Mouse (Mus musculus): ENCODE measurements around the gene Rgs7. TPM values are rescaled to one million over a fixed set of nuclear protein-coding genes. Genes with fewer than 3 reads are reported as not detected.

Gene Rgs7
- polyA plus RNA-seq, 1 experiment from 2014 or later = 4.9 TPM

DNA sequence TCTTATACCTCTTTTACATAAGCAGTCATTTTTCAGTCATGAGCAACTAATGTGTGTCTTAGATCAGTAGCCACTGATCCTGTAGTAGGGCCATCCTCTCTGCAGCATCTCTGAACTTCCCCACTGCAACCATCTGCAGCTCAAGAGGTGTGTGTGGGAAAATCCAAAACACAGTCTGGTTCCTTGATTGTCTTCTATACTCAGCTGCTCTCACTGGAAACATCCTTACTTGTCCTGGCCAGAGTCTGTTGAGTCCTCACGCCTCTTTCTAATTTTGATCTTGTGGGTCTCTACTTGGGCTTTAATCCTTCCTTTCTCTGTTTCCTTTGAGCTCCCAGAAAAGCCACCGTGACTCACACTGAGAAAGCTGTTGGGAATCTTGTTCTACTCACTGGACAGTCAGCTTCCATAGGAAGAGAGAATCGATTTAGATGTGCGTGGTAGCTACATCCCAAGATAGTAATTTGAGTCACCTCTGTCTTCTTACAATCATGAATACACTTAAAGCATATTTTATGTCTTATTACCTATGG is 422.5 kb downstream of the Rgs7 start:
- ATAC-seq (ENCODE audit: low FRiP score) (no peak), DNase-seq (ENCODE audit: low spot score, missing footprints) (no peak)
- Histone ChIP-seq H3K27me3 (ENCODE audit: control insufficient read depth, insufficient read depth, low read length) (no peaks in the 10 kb centered on the region), H3K4me3 (ENCODE audit: low read depth, low read length) (no peak overlapping the region), H3K9ac (ENCODE audit: low read length) (no peak overlapping the region), H3K4me2 (no peak overlapping the region), H3K4me1 (ENCODE audit: control insufficient read depth, insufficient read depth, low read length) (no peaks in the 10 kb centered on the region), H3K9me3 (ENCODE audit: control insufficient read depth, low read length) (no peaks in the 10 kb centered on the region), H3K36me3 (ENCODE audit: control insufficient read depth, insufficient read depth, low read length) (no peaks in the 10 kb centered on the region), H3K27ac (ENCODE audit: low read depth, low read length) (no peak overlapping the region)
- WGBS = 71% methylated on average over 4 of the region's 4 CpGs

DNA sequence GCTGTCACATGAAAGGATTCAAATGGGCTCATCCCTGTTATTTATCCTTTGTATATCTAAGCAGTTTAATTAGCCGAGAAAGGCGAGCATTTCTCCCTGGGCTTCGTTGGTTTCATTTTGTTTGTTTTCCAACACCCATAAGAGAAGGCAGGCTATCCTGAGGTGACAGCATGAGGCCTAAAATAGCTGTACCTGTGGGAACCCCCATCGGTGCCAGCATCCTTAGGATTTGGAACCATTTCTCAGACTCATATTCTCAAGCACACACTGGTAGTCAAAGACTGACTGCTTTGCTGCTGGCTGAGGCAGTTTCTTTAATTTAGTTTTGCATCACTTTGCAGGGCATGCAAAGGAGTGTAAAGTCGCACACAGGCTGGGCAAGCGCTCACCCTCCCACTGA is 443.2 kb downstream of the Rgs7 start:
- no peak for DNase-seq (ENCODE audit: low spot score, missing footprints)
- Histone ChIP-seq H3K9ac (ENCODE audit: low read length) (no peak overlapping the region), H3K4me3 (ENCODE audit: low read depth, low read length) (no peak overlapping the region), H3K36me3 (ENCODE audit: control insufficient read depth, insufficient read depth, low read length) (no peaks in the 10 kb centered on the region), H3K27me3 (ENCODE audit: control insufficient read depth, insufficient read depth, low read length) (no peaks in the 10 kb centered on the region), H3K9me3 (ENCODE audit: control insufficient read depth, low read length) (no peaks in the 10 kb centered on the region), H3K4me2 (no peak overlapping the region), H3K27ac (ENCODE audit: low read depth, low read length) (no peak overlapping the region), H3K4me1 (ENCODE audit: control insufficient read depth, insufficient read depth, low read length) (no peaks in the 10 kb centered on the region)
- WGBS = 90% methylated on average over 6 of the region's 6 CpGs
- no peak for ATAC-seq (ENCODE audit: low FRiP score)

DNA sequence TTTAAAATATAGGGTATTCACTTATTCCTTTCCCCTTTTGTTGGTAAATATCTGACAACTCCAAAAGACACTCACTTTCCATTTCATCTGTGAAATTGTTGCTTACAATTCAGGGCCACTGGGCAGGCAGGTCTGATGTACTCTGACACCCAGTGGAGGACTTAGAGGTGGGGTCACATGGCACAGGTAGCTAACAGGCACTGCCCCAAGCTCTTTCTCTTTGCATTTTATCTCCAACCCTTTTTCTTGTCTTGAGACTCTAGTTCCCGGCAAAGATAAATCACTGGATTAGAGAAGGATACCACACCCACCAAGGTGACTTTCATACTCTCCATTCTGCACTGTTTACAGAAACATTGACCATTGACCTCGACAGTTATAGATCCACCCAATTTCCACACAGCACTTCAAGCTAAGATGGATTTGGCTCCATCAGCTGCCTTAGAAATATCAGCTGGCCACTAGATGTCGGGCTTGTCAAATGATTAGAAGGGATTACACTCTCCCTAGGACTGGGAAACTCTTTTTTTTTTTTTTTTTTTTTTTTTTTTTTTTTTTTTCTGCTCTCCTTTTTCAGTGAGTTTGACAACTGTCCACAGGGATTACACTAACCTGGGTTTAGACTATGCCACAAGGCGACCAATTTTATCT is 451.0 kb downstream of the Rgs7 start:
- H3K27ac ChIP-seq (ENCODE audit: low read depth, low read length) = no peak overlapping the region
- 71% methylated on average over 4 of the region's 4 CpGs for WGBS
- no peaks in the 10 kb centered on the region for H3K9me3 ChIP-seq (ENCODE audit: control insufficient read depth, low read length)
- no peak overlapping the region for H3K9ac ChIP-seq (ENCODE audit: low read length)
- no peaks in the 10 kb centered on the region for H3K27me3 ChIP-seq (ENCODE audit: control insufficient read depth, insufficient read depth, low read length)
- peak; percentile 89 for DNase-seq (ENCODE audit: low spot score, missing footprints)
- peak; percentile 66 for ATAC-seq (ENCODE audit: low FRiP score)
- no peak overlapping the region for H3K4me3 ChIP-seq (ENCODE audit: low read depth, low read length)
- 0 out of 2 replicates have a peak, but pooled peaks cover 3% of the 10 kb centered on the region for H3K4me1 ChIP-seq (ENCODE audit: control insufficient read depth, insufficient read depth, low read length)
- H3K36me3 ChIP-seq (ENCODE audit: control insufficient read depth, insufficient read depth, low read length) = no peaks in the 10 kb centered on the region
- no peak overlapping the region for H3K4me2 ChIP-seq

DNA sequence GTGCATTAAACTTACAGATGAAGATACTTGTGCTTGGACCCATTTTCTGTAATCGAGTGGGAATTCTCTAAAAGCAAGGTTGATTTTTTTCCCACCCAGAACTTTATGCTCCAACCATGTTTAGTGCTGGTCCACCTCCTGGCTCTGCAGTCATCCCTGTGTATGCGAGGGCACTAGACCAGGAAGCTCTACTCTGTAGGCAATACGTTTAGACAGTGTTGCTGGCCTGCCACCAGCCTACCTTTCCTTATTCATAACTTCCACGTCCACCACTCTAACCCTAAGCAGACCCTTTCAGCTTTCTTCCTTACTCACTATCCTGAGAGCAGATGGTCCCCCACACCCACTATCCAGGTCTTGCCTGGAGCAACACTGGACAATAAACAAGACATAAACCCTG is 452.3 kb downstream of the Rgs7 start:
- Histone ChIP-seq H3K9me3 (ENCODE audit: control insufficient read depth, low read length) (no peaks in the 10 kb centered on the region), H3K9ac (ENCODE audit: low read length) (no peak overlapping the region), H3K27ac (ENCODE audit: low read depth, low read length) (peak overlapping the region; percentile 40; the same call in 1 of the 2 replicates), H3K4me1 (ENCODE audit: control insufficient read depth, insufficient read depth, low read length) (0 out of 2 replicates have a peak, but pooled peaks cover 3% of the 10 kb centered on the region), H3K36me3 (ENCODE audit: control insufficient read depth, insufficient read depth, low read length) (no peaks in the 10 kb centered on the region), H3K27me3 (ENCODE audit: control insufficient read depth, insufficient read depth, low read length) (no peaks in the 10 kb centered on the region), H3K4me3 (ENCODE audit: low read depth, low read length) (no peak overlapping the region), H3K4me2 (no peak overlapping the region)
- DNase-seq (ENCODE audit: low spot score, missing footprints) (no peak), ATAC-seq (ENCODE audit: low FRiP score) (peak; percentile 55)
- WGBS = 87% methylated on average over 4 of the region's 4 CpGs

DNA sequence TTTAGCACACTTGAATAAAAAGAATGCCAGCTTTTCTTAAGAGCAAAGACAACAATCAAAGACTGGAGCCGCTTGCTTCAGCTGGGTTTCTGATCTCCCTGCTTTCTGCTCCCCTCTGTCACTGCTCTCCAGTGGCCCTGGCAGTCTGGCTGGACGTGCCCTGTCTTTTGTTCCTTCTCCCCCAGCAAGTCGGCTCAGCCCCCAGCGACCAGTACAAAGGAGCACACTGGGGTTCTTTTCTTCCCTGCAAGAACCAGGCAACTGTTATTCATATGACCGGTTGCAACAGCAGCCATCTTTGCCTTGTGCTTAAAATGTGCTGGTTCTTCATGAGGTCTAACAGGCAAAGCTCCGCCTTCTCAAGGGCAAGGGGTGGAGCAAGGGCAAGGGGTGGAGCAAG is 452.7 kb downstream of the Rgs7 start:
- DNase-seq (ENCODE audit: low spot score, missing footprints) (peak; percentile 86), ATAC-seq (ENCODE audit: low FRiP score) (peak; percentile 91)
- Histone ChIP-seq H3K4me1 (ENCODE audit: control insufficient read depth, insufficient read depth, low read length) (0 out of 2 replicates have a peak, but pooled peaks cover 3% of the 10 kb centered on the region), H3K9me3 (ENCODE audit: control insufficient read depth, low read length) (no peaks in the 10 kb centered on the region), H3K4me3 (ENCODE audit: low read depth, low read length) (no peak overlapping the region), H3K27ac (ENCODE audit: low read depth, low read length) (peak overlapping the region; percentile 40; the same call in 1 of the 2 replicates), H3K36me3 (ENCODE audit: control insufficient read depth, insufficient read depth, low read length) (no peaks in the 10 kb centered on the region), H3K9ac (ENCODE audit: low read length) (peak overlapping the region; percentile 38; the same call in 1 of the 2 replicates), H3K27me3 (ENCODE audit: control insufficient read depth, insufficient read depth, low read length) (no peaks in the 10 kb centered on the region), H3K4me2 (no peak overlapping the region)
- 15% methylated on average over 6 of the region's 6 CpGs for WGBS

DNA sequence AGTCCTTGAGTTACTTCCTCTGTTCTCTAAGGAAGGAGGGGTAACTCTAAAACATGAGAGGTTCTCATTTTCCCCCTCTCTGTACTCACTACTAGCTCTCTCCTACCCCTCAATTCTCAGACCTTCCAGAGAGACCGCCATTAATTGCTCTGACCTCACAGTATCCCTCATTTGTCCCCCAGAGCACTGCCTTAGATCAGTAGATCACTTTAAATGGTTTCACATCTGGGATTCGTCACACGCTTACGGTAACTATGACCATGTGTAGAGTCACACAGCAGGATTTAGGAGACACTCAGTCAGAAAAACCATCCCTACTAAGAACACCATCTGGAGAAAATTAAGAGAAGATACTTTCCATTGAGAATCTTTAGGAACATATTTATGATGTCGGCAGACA is 456.8 kb downstream of the Rgs7 start:
- Histone ChIP-seq H3K4me1 (ENCODE audit: control insufficient read depth, insufficient read depth, low read length) (0 out of 2 replicates have a peak, but pooled peaks cover 3% of the 10 kb centered on the region), H3K36me3 (ENCODE audit: control insufficient read depth, insufficient read depth, low read length) (no peaks in the 10 kb centered on the region), H3K4me3 (ENCODE audit: low read depth, low read length) (no peak overlapping the region), H3K27me3 (ENCODE audit: control insufficient read depth, insufficient read depth, low read length) (no peaks in the 10 kb centered on the region), H3K4me2 (no peak overlapping the region), H3K9me3 (ENCODE audit: control insufficient read depth, low read length) (no peaks in the 10 kb centered on the region), H3K9ac (ENCODE audit: low read length) (no peak overlapping the region), H3K27ac (ENCODE audit: low read depth, low read length) (no peak overlapping the region)
- DNase-seq (ENCODE audit: low spot score, missing footprints) (no peak), ATAC-seq (ENCODE audit: low FRiP score) (no peak)
- WGBS = 80% methylated on average over 5 of the region's 5 CpGs

DNA sequence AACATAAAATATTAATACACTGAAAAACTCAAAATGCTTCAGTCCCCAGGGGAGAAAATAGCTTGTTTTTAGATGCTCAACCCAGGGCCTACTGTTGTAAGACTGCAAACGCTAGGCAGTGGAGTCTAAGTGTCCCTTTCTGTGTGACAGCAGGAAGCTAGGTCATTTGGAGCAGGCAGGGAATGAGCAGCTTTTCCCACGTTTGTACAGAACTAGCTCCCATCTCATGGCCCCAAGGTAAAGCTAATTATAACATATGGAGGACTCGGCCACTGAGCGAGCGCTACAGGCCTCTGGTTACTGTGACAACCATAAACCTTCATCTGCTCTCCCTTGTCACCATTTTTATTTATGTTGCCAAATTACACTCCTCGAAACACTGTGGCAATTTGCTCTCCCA is 460.3 kb downstream of the Rgs7 start:
- no peaks in the 10 kb centered on the region for H3K36me3 ChIP-seq (ENCODE audit: control insufficient read depth, insufficient read depth, low read length)
- peaks cover 3% of the 10 kb centered on the region; the same call in 1 of the 2 replicates for H3K4me1 ChIP-seq (ENCODE audit: control insufficient read depth, insufficient read depth, low read length)
- no peak overlapping the region for H3K4me2 ChIP-seq
- 61% methylated on average over 6 of the region's 6 CpGs for WGBS
- H3K4me3 ChIP-seq (ENCODE audit: low read depth, low read length) = no peak overlapping the region
- no peak for ATAC-seq (ENCODE audit: low FRiP score)
- H3K27ac ChIP-seq (ENCODE audit: low read depth, low read length) = no peak overlapping the region
- no peaks in the 10 kb centered on the region for H3K9me3 ChIP-seq (ENCODE audit: control insufficient read depth, low read length)
- H3K9ac ChIP-seq (ENCODE audit: low read length) = no peak overlapping the region
- no peaks in the 10 kb centered on the region for H3K27me3 ChIP-seq (ENCODE audit: control insufficient read depth, insufficient read depth, low read length)
- no peak for DNase-seq (ENCODE audit: low spot score, missing footprints)

DNA sequence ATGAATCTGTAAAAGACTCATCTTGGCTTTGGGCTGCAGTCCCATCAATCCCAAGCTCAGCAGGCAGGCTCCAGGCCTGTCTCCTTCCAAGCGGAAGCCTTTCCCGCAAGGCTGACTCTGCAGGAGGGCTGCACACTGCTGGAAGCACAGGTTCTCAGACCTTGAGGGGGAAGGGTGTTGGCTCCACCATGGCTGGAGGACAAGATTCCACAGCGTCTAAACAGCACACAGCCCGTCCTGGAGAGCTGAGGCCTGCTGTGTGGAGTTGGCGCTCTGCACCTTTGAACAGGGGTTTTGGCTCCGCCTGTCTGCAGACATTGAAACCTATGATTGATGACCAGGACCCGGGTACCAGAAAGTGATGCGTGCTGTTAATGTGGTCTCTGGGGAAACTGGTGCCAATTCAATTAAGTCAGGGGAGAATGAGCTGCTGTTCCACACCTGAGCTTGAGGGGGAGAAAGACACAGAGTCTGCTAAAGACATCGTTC is 463.5 kb downstream of the Rgs7 start:
- H3K9ac ChIP-seq (ENCODE audit: low read length) = no peak overlapping the region
- DNase-seq (ENCODE audit: low spot score, missing footprints) (peak; percentile 80), ATAC-seq (ENCODE audit: low FRiP score) (peak; percentile 66; the same call in 1 of the 2 replicates)
- H3K27ac ChIP-seq (ENCODE audit: low read depth, low read length) = no peak overlapping the region
- no peaks in the 10 kb centered on the region for H3K36me3 ChIP-seq (ENCODE audit: control insufficient read depth, insufficient read depth, low read length)
- WGBS = 28% methylated on average over 9 of the region's 9 CpGs
- H3K4me1 ChIP-seq (ENCODE audit: control insufficient read depth, insufficient read depth, low read length) = peaks cover 3% of the 10 kb centered on the region; the same call in 1 of the 2 replicates
- H3K9me3 ChIP-seq (ENCODE audit: control insufficient read depth, low read length) = no peaks in the 10 kb centered on the region
- H3K4me3 ChIP-seq (ENCODE audit: low read depth, low read length) = no peak overlapping the region
- H3K27me3 ChIP-seq (ENCODE audit: control insufficient read depth, insufficient read depth, low read length) = no peaks in the 10 kb centered on the region
- no peak overlapping the region for H3K4me2 ChIP-seq

DNA sequence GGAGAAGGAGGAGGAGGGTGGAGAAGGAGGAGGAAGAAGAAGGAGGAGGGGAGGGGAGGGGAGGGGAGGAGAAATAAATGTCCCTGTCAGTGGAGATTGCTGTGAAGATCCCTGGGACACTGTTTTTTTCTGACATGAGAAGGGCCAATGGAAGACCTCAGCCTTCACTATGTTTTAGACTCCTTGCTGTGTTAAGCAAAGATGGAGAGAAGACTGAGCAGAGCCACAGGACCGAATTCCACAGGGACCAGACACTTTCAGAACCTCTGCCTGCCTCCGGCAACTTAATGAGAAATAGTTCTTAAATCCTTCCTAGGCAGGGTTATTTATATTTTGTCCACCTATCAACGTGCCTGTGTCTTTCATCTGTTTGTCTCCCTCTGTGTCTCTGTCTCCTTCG is 464.0 kb downstream of the Rgs7 start:
- H3K27ac ChIP-seq (ENCODE audit: low read depth, low read length) = no peak overlapping the region
- peaks cover 3% of the 10 kb centered on the region; the same call in 1 of the 2 replicates for H3K4me1 ChIP-seq (ENCODE audit: control insufficient read depth, insufficient read depth, low read length)
- no peak overlapping the region for H3K4me2 ChIP-seq
- no peak overlapping the region for H3K4me3 ChIP-seq (ENCODE audit: low read depth, low read length)
- no peaks in the 10 kb centered on the region for H3K9me3 ChIP-seq (ENCODE audit: control insufficient read depth, low read length)
- H3K27me3 ChIP-seq (ENCODE audit: control insufficient read depth, insufficient read depth, low read length) = no peaks in the 10 kb centered on the region
- DNase-seq (ENCODE audit: low spot score, missing footprints) (no peak), ATAC-seq (ENCODE audit: low FRiP score) (0 out of 2 replicates have a peak, but pooled peaks have one; percentile 31)
- no peaks in the 10 kb centered on the region for H3K36me3 ChIP-seq (ENCODE audit: control insufficient read depth, insufficient read depth, low read length)
- no peak overlapping the region for H3K9ac ChIP-seq (ENCODE audit: low read length)
- WGBS = 14% methylated on average over 4 of the region's 4 CpGs

Measured in midbrain, embryonic 11.5 days (tissue).